Mouse (Mus musculus) embryo, embryonic 10 days (tissue): ENCODE results near the gene Wdr18.

ENCODE experiments used
- DNase-seq: peaks from one replicate; pipeline ENCODE4 v3.0.0-alpha.2; 2015; ENCODE audit warnings: low spot score

Gene Wdr18

GRCm38 (mm10) chr10:79959847-79960601 lies at the start of gene Wdr18:
TSS of gene Wdr18 (plus strand) at chr10:79960152.
- DNase-seq = peak; percentile 100

- DNase-seq = no peak
Observed at GRCm38 (mm10) chr10:79910556-79910955, 49.4 kb upstream of the Wdr18 start, which contains the start of gene Gm26602. TSS of gene Gm26602 (plus strand) at chr10:79910856.

GRCm38 (mm10) chr10:79912412-79912811 lies 47.5 kb upstream of the Wdr18 start:
- DNase-seq = no peak

- no peak for DNase-seq
Observed at GRCm38 (mm10) chr10:79914131-79914947, 45.6 kb upstream of the Wdr18 start.

- DNase-seq = no peak
Observed at GRCm38 (mm10) chr10:79914948-79915596, 44.9 kb upstream of the Wdr18 start.

GRCm38 (mm10) chr10:79916081-79916480 lies 43.9 kb upstream of the Wdr18 start:
- DNase-seq = no peak

- DNase-seq = peak; percentile 83
Observed at GRCm38 (mm10) chr10:79916808-79917531, 43.0 kb upstream of the Wdr18 start, which contains the start of gene Kiss1r. TSS of gene Kiss1r (plus strand) at chr10:79916971.

- DNase-seq = no peak
Observed at GRCm38 (mm10) chr10:79917532-79918100, 42.3 kb upstream of the Wdr18 start.

GRCm38 (mm10) chr10:79918231-79919078 lies 41.5 kb upstream of the Wdr18 start:
- no peak for DNase-seq

GRCm38 (mm10) chr10:79919251-79919849 lies 40.6 kb upstream of the Wdr18 start:
- peak; percentile 17 for DNase-seq

GRCm38 (mm10) chr10:79920056-79920890 lies 39.7 kb upstream of the Wdr18 start:
- DNase-seq = peak; percentile 49

GRCm38 (mm10) chr10:79920958-79921535 lies 38.9 kb upstream of the Wdr18 start, which contains the start of gene R3hdm4:
TSS of gene R3hdm4 (minus strand) at chr10:79921208.
- DNase-seq = peak; percentile 11

GRCm38 (mm10) chr10:79921572-79921971 lies 38.4 kb upstream of the Wdr18 start:
- DNase-seq = peak; percentile 55

- DNase-seq = peak; percentile 83
Observed at GRCm38 (mm10) chr10:79924998-79925784, 34.8 kb upstream of the Wdr18 start.

GRCm38 (mm10) chr10:79925785-79926490 lies 34.0 kb upstream of the Wdr18 start:
- DNase-seq = no peak

- DNase-seq = peak; percentile 95
Observed at GRCm38 (mm10) chr10:79926491-79927323, 33.2 kb upstream of the Wdr18 start, which contains the start of gene Arid3a. TSS of gene Arid3a (plus strand) at chr10:79927043.
